ENCODE assay signal across 10 mouse cellular contexts in the genomic region with DNA sequence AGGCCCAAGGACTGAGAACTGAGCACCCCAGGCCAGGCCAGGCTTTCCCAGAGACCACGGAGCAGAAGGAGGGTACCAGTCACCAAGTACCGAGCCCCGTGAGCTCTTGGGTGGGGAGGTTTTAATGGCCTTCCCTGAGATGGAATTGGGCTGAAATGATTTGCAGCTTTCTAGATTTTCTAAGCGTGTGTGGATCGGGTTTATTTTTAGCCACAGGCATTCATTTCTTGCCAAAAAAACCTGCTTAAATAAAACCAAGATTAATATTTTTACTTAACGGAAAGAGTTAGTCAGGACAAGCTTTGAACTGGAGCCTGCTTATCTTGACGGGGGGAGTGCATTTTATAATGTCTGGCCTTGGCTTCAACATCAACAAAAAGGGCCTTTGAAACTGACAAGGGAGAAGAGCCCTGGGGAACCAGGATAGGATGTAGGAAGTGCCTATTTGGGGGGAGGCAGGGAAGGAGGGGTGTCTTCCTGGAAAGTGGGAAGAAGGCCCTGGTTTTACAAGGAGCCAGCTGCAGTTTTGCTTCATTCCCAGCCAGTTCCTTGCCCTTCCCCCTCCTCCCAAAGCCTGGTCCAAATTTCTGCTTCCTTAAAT. TPM values are rescaled to one million over a fixed set of nuclear protein-coding genes. Genes with fewer than 3 reads are reported as not detected.
A peak's percentile ranks its signal among the peaks of the same experiment; 100 is the strongest.
DNase-seq lines count a peak whose midpoint lies in the region; ATAC-seq and TF ChIP-seq lines count a peak whose summit lies in the region.
"Had no signal": no experiment of that assay in that cellular context is flagged by ENCODE, and none has a peak within 500 bp of the region (broad histone marks: within the 10 kb centered on the region; RNA-seq: fewer than 3 reads in every experiment).

No protein-coding gene starts in this region.

- no peak overlapping the region for H3K4me3 ChIP-seq in lung, embryonic 14.5 days (ENCODE audit: low read depth, low read length)
- H3K4me3 ChIP-seq in embryonic facial prominence, embryonic 14.5 days (ENCODE audit: low read depth, low read length) = no peak overlapping the region
- H3K4me3 ChIP-seq in hindbrain, embryonic 14.5 days (replicated peaks; ENCODE audit: low read length) = no peak overlapping the region
- H3K4me3 ChIP-seq in liver, embryonic 13.5 days (replicated peaks) = no peak overlapping the region

- H3K4me2 ChIP-seq in lung, embryonic 14.5 days = no peak overlapping the region
- no peak overlapping the region for H3K4me2 ChIP-seq in embryonic facial prominence, embryonic 14.5 days (ENCODE audit: low read depth, low read length)
- H3K4me2 ChIP-seq in hindbrain, embryonic 14.5 days (replicated peaks) = no peak overlapping the region
- H3K4me2 ChIP-seq in liver, embryonic 13.5 days = no peak overlapping the region

- H3K4me1 ChIP-seq in lung, embryonic 14.5 days (ENCODE audit: insufficient read depth) = peaks cover 22% of the 10 kb centered on the region; the same call in 1 of the 2 replicates
- peaks cover 39% of the 10 kb centered on the region for H3K4me1 ChIP-seq in embryonic facial prominence, embryonic 14.5 days (ENCODE audit: control insufficient read depth, insufficient read depth, low read length)
- peaks cover 5% of the 10 kb centered on the region; the same call in 1 of the 2 replicates for H3K4me1 ChIP-seq in hindbrain, embryonic 14.5 days (replicated peaks; ENCODE audit: control insufficient read depth, insufficient read depth, low read length)
- peaks cover 72% of the 10 kb centered on the region for H3K4me1 ChIP-seq in liver, embryonic 13.5 days (replicated peaks)

- peak overlapping the region; percentile 76 for H3K27ac ChIP-seq in lung, embryonic 14.5 days (ENCODE audit: low read depth)
- H3K27ac ChIP-seq in embryonic facial prominence, embryonic 14.5 days (replicated peaks; ENCODE audit: low read depth, low read length) = peak overlapping the region; percentile 72
- H3K27ac ChIP-seq in hindbrain, embryonic 14.5 days = peak overlapping the region; percentile 3; the same call in 1 of the 2 replicates
- peak overlapping the region; percentile 79 for H3K27ac ChIP-seq in liver, embryonic 13.5 days
- H3K27ac ChIP-seq: macrophage had no signal

- peak; percentile 64 for DNase-seq in lung, embryonic 14.5 days
- no peak for DNase-seq in lung, postnatal 4 days
- DNase-seq in embryonic facial prominence, embryonic 14.5 days (ENCODE audit: low spot score) = peak; percentile 85
- no peak for DNase-seq in hindbrain, embryonic 14.5 days (ENCODE audit: low spot score)
- no peak for DNase-seq in liver, embryonic 13.5 days
- DNase-seq in urinary bladder, postnatal 36 days (ENCODE audit: low spot score in 2 of 2) = no peak
- no peak for DNase-seq in layer of hippocampus, postnatal 25 days (ENCODE audit: extremely low spot score in 1 of 2, low spot score in 1 of 2)
- DNase-seq in natural killer cell, adult 2 months (ENCODE audit: low spot score in 2 of 2) = no peak

- WGBS in lung, embryonic 14.5 days = 24% methylated on average over 7 of the region's 7 CpGs
- 16% methylated on average over 7 of the region's 7 CpGs for WGBS in embryonic facial prominence, embryonic 14.5 days
- WGBS in hindbrain, embryonic 14.5 days = 66% methylated on average over 7 of the region's 7 CpGs
- WGBS in liver, embryonic 13.5 days (ENCODE audit: insufficient replicate concordance) = 64% methylated on average over 7 of the region's 7 CpGs

- no peaks in the 10 kb centered on the region for H3K9me3 ChIP-seq in lung, embryonic 14.5 days (ENCODE audit: low read depth, low read length)
- H3K9me3 ChIP-seq in embryonic facial prominence, embryonic 14.5 days (ENCODE audit: control insufficient read depth, low read length) = no peaks in the 10 kb centered on the region
- H3K9me3 ChIP-seq in hindbrain, embryonic 14.5 days (ENCODE audit: control insufficient read depth, low read length) = no peaks in the 10 kb centered on the region
- H3K9me3 ChIP-seq in liver, embryonic 13.5 days (replicated peaks) = no peaks in the 10 kb centered on the region

- no peak for TF ChIP-seq CTCF in lung, embryonic 14.5 days (IDR thresholded peaks at IDR 0.05; ENCODE audit: low read depth)

- ATAC-seq in lung, embryonic 14.5 days (ENCODE audit: insufficient read depth) = peak; percentile 43; the same call in 1 of the 2 replicates
- peak; percentile 42 for ATAC-seq in embryonic facial prominence, embryonic 14.5 days (ENCODE audit: low read depth)
- no peak for ATAC-seq in hindbrain, embryonic 14.5 days (ENCODE audit: low FRiP score)
- no peak for ATAC-seq in liver, embryonic 13.5 days (ENCODE audit: low read depth)
- ATAC-seq: Patski had no signal

- no peak overlapping the region for H3K9ac ChIP-seq in lung, embryonic 14.5 days
- H3K9ac ChIP-seq in embryonic facial prominence, embryonic 14.5 days (ENCODE audit: low read depth, low read length) = no peak overlapping the region
- H3K9ac ChIP-seq in hindbrain, embryonic 14.5 days = no peak overlapping the region
- H3K9ac ChIP-seq in liver, embryonic 13.5 days = no peak overlapping the region

- no peaks in the 10 kb centered on the region for H3K36me3 ChIP-seq in lung, embryonic 14.5 days (ENCODE audit: insufficient read depth)
- peaks cover 2% of the 10 kb centered on the region; the same call in 1 of the 2 replicates for H3K36me3 ChIP-seq in embryonic facial prominence, embryonic 14.5 days (ENCODE audit: control insufficient read depth, insufficient read depth, low read length)
- H3K36me3 ChIP-seq in hindbrain, embryonic 14.5 days (replicated peaks; ENCODE audit: control insufficient read depth, insufficient read depth) = no peaks in the 10 kb centered on the region
- H3K36me3 ChIP-seq in liver, embryonic 13.5 days = no peaks in the 10 kb centered on the region

- H3K27me3 ChIP-seq in lung, embryonic 14.5 days (ENCODE audit: insufficient read depth, low read length) = no peaks in the 10 kb centered on the region
- H3K27me3 ChIP-seq in embryonic facial prominence, embryonic 14.5 days (replicated peaks; ENCODE audit: control insufficient read depth, insufficient read depth, low read length) = no peaks in the 10 kb centered on the region
- no peaks in the 10 kb centered on the region for H3K27me3 ChIP-seq in hindbrain, embryonic 14.5 days (ENCODE audit: control insufficient read depth, insufficient read depth, low read length)
- no peaks in the 10 kb centered on the region for H3K27me3 ChIP-seq in liver, embryonic 13.5 days
- H3K27me3 ChIP-seq: Patski had no signal

RNA-seq across cellular contexts. Expression of a gene that starts 31.6 kb away (rescaled TPM):
- 42.6 and 44.1 TPM in 2 replicates for polyA plus RNA-seq in lung, embryonic 14.5 days (2014; fragmentation: Nextera tagmentation; extraction: Ambion mirVana)
- polyA plus RNA-seq in embryonic facial prominence, embryonic 14.5 days (2014; fragmentation: Nextera tagmentation; extraction: Ambion mirVana) = 77.5 and 86.6 TPM in 2 replicates
- 42.5 and 45.1 TPM in 2 replicates for polyA plus RNA-seq in hindbrain, embryonic 14.5 days (2014; fragmentation: Nextera tagmentation; extraction: Ambion mirVana)
- polyA plus RNA-seq in liver, embryonic 13.5 days (2015; fragmentation: Nextera tagmentation; extraction: Ambion mirVana) = 8.4 and 10.0 TPM in 2 replicates
- 10 to 100 TPM; 50.1 to 55.1 TPM for total RNA-seq in layer of hippocampus, postnatal 25 days (2021)

Comparison
In these comparisons a context has a peak if more than half of its experiments do, and no peak if none do; other contexts are left out.
1. DNase-seq: peak in lung, embryonic 14.5 days (single experiment) and embryonic facial prominence, embryonic 14.5 days (single experiment); none in lung, postnatal 4 days (0 of 2), hindbrain, embryonic 14.5 days (single experiment), liver, embryonic 13.5 days (single experiment), urinary bladder, postnatal 36 days (0 of 2), layer of hippocampus, postnatal 25 days (0 of 2) and natural killer cell, adult 2 months (0 of 2).
2. ATAC-seq: peak in lung, embryonic 14.5 days (single experiment) and embryonic facial prominence, embryonic 14.5 days (single experiment); none in hindbrain, embryonic 14.5 days (single experiment) and liver, embryonic 13.5 days (single experiment).
3. H3K27ac ChIP-seq: peak in every context shown above with its lines; median percentile 79 in liver, embryonic 13.5 days; 76 in lung, embryonic 14.5 days; 72 in embryonic facial prominence, embryonic 14.5 days; 3 in hindbrain, embryonic 14.5 days.